31 mouse cellular contexts compared by ENCODE assay signal in the genomic region with DNA sequence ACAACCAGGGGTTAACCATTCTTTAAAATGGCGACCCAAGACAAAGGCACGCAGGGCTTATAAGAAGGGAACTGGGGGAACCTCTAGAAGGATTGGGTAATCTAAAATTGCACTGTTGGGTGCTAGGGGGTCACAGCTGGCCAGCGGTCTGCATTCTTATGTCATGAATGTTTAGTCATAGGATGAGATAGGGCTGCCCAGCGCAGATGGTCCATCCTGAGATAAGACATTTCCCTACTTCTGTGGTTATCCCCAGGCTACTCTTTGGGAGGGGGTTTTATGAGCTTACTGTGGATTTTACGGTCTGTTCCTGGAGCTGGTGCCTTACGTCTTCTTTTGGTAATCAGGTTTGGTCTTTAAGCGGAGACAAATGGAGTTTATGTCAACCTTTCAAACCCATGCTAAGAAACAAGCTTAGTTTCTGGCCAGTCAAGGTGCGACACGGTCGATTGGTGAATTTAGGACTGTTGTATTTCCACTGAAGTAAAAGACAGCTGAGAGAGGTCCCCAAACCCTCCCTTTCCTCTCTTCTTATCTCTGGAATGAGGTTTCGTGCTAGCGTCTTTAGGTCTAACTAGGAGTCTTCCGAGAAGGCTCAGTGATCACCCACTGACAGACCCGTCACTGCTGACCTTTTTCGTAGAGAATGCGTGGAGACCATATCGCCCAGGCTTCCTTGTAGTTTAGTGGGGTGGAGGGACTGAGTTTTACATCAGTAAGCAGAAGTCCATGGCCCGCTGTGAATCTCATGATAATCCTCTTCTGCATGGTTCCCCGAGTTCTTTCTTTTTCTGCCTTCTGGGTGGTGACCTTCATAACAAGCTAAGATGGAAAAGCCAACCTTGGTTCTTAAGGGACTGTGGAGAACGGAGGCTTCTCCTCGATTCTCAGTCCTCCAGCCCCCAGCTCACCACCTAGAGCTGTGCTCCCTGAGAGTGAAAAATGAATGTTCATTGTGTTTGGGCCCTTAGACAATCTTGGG. TPM values are rescaled to one million over a fixed set of nuclear protein-coding genes. Genes with fewer than 3 reads are reported as not detected.
DNase-seq lines count a peak whose midpoint lies in the region; ATAC-seq and TF ChIP-seq lines count a peak whose summit lies in the region.
"Had no signal": no experiment of that assay in that cellular context is flagged by ENCODE, and none has a peak within 500 bp of the region (broad histone marks: within the 10 kb centered on the region; RNA-seq: fewer than 3 reads in every experiment).

No protein-coding gene starts in this region.

- WGBS in liver, embryonic 12.5 days (ENCODE audit: insufficient replicate concordance), result 17% methylated on average over 21 of the region's 21 CpGs
- WGBS in liver, postnatal 0 days (ENCODE audit: insufficient replicate concordance), result 57% methylated on average over 21 of the region's 21 CpGs
- 10% methylated on average over 21 of the region's 21 CpGs for WGBS in liver, embryonic 14.5 days (ENCODE audit: insufficient replicate concordance)

- H3K4me2 ChIP-seq in liver, embryonic 12.5 days, result peak overlapping the region; percentile 46
- no peak overlapping the region for H3K4me2 ChIP-seq in liver, postnatal 0 days (ENCODE audit: low read depth, low read length)
- H3K4me2 ChIP-seq in liver, embryonic 14.5 days (ENCODE audit: low read depth), result peak overlapping the region; percentile 39
- H3K4me2 ChIP-seq: heart, embryonic 13.5 days; hindbrain, embryonic 14.5 days; kidney, embryonic 15.5 days; limb, embryonic 13.5 days; midbrain, embryonic 13.5 days had no signal

- H3K27me3 ChIP-seq in liver, embryonic 12.5 days (replicated peaks), result no peaks in the 10 kb centered on the region
- no peaks in the 10 kb centered on the region for H3K27me3 ChIP-seq in liver, postnatal 0 days (ENCODE audit: insufficient read depth, low read length)
- no peaks in the 10 kb centered on the region for H3K27me3 ChIP-seq in liver, embryonic 14.5 days (ENCODE audit: control insufficient read depth, insufficient read depth, low read length)
- H3K27me3 ChIP-seq: CH12.LX; kidney, embryonic 15.5 days; Patski had no signal

- no peak for TF ChIP-seq CTCF in liver, postnatal 0 days (IDR thresholded peaks at IDR 0.05; ENCODE audit: low read depth)
- TF ChIP-seq CTCF in liver, embryonic 14.5 days (IDR thresholded peaks at IDR 0.05; ENCODE audit: low read depth), result no peak

- H3K9me3 ChIP-seq in liver, embryonic 12.5 days (replicated peaks), result no peaks in the 10 kb centered on the region
- no peaks in the 10 kb centered on the region for H3K9me3 ChIP-seq in liver, postnatal 0 days (ENCODE audit: low read length)
- no peaks in the 10 kb centered on the region for H3K9me3 ChIP-seq in liver, embryonic 14.5 days (ENCODE audit: control insufficient read depth, low read length)
- H3K9me3 ChIP-seq: heart, embryonic 13.5 days; kidney, embryonic 15.5 days; limb, embryonic 13.5 days; midbrain, embryonic 13.5 days had no signal

- 0 out of 2 replicates have a peak, but pooled peaks have one; percentile 6 for ATAC-seq in liver, embryonic 12.5 days
- no peak for ATAC-seq in liver, postnatal 0 days
- no peak for ATAC-seq in liver, embryonic 14.5 days (ENCODE audit: insufficient read depth)
- ATAC-seq in megakaryocyte-erythroid progenitor cell, adult 5-6 weeks (replicated peaks; ENCODE audit: low FRiP score, low TSS enrichment, poor library complexity, severe bottlenecking), result peak; percentile 79
- ATAC-seq: forebrain, embryonic 14.5 days; lung, postnatal 0 days; midbrain, embryonic 13.5 days; Patski had no signal

- no peak overlapping the region for H3K27ac ChIP-seq in liver, embryonic 12.5 days
- H3K27ac ChIP-seq in liver, postnatal 0 days (ENCODE audit: low read depth), result no peak overlapping the region
- no peak overlapping the region for H3K27ac ChIP-seq in liver, embryonic 14.5 days
- H3K27ac ChIP-seq: heart, adult 2 months; heart, embryonic 13.5 days; hindbrain, embryonic 14.5 days; kidney, embryonic 15.5 days; limb, embryonic 13.5 days; midbrain, embryonic 13.5 days had no signal

- H3K4me1 ChIP-seq in liver, embryonic 12.5 days, result peaks cover 35% of the 10 kb centered on the region
- peaks cover 11% of the 10 kb centered on the region for H3K4me1 ChIP-seq in liver, postnatal 0 days (ENCODE audit: insufficient read depth)
- H3K4me1 ChIP-seq in liver, embryonic 14.5 days (replicated peaks; ENCODE audit: control insufficient read depth in 2 of 2, insufficient read depth in 2 of 2, low read length in 1 of 2), result peaks cover 0 to 20% of the 10 kb centered on the region in 2 experiments; a peak in 3 of 4 replicates
- H3K4me1 ChIP-seq: limb, embryonic 13.5 days had no signal

- H3K36me3 ChIP-seq in liver, embryonic 12.5 days, result no peaks in the 10 kb centered on the region
- H3K36me3 ChIP-seq in liver, postnatal 0 days (replicated peaks; ENCODE audit: insufficient read depth, low read length), result no peaks in the 10 kb centered on the region
- H3K36me3 ChIP-seq in liver, embryonic 14.5 days (replicated peaks; ENCODE audit: control insufficient read depth, insufficient read depth, low read depth), result no peaks in the 10 kb centered on the region
- H3K36me3 ChIP-seq: heart, embryonic 13.5 days; kidney, embryonic 15.5 days; limb, embryonic 13.5 days; midbrain, embryonic 13.5 days had no signal

- no peak for TF ChIP-seq EP300 in liver, postnatal 0 days (IDR thresholded peaks at IDR 0.05; ENCODE audit: low read depth)
- TF ChIP-seq EP300 in liver, embryonic 14.5 days (IDR thresholded peaks at IDR 0.05; ENCODE audit: low read depth), result no peak

- DNase-seq in liver, postnatal 0 days, result no peak
- peak; percentile 39 for DNase-seq in MEL-GATA-1-ER (ENCODE audit: extremely low read depth, low read depth)
- DNase-seq in liver, embryonic 14.5 days (ENCODE audit: low read depth in 3 of 3, low spot score in 3 of 3), result no peak
- no peak for DNase-seq in cerebellum, postnatal 4 days (ENCODE audit: low spot score in 2 of 2)
- no peak for DNase-seq in frontal cortex, postnatal 10 days (ENCODE audit: low spot score in 2 of 2)
- DNase-seq in cerebellum, postnatal 14 days, result no peak
- DNase-seq: adrenal gland, postnatal 14 days; B cell, adult 2 months; cerebellum, adult 11 months; cerebellum, adult 9-11 months; gastrocnemius, postnatal 25 days; heart, adult 2 months; heart, postnatal 10 days; kidney, adult 18-20 months; kidney, postnatal 25 days; lung, adult 18-20 months; lung, postnatal 4 days; retina, postnatal 1 day; spleen, adult 18-20 months; thymus, postnatal 14 days had no signal

- peak overlapping the region; percentile 9 for H3K4me3 ChIP-seq in liver, embryonic 12.5 days
- no peak overlapping the region for H3K4me3 ChIP-seq in liver, postnatal 0 days (ENCODE audit: low read depth, low read length)
- no peak overlapping the region for H3K4me3 ChIP-seq in liver, embryonic 14.5 days (ENCODE audit: insufficient read depth in 1 of 2, low read depth in 2 of 2, low read length in 2 of 2)
- H3K4me3 ChIP-seq: heart, adult 2 months; heart, embryonic 13.5 days; kidney, embryonic 15.5 days; limb, embryonic 13.5 days; midbrain, embryonic 13.5 days had no signal

- 0 out of 2 replicates have a peak overlapping the region, but pooled peaks have one; percentile 45 for H3K9ac ChIP-seq in liver, embryonic 12.5 days
- H3K9ac ChIP-seq in liver, postnatal 0 days (replicated peaks), result no peak overlapping the region
- H3K9ac ChIP-seq in liver, embryonic 14.5 days (replicated peaks), result 0 out of 2 replicates have a peak overlapping the region, but pooled peaks have one; percentile 18
- H3K9ac ChIP-seq: heart, embryonic 13.5 days; hindbrain, embryonic 14.5 days; kidney, embryonic 15.5 days; limb, embryonic 13.5 days; midbrain, embryonic 13.5 days had no signal

RNA-seq across cellular contexts. Expression of gene Cpsf6, which starts 29.8 kb away (rescaled TPM):
- 92.5 and 96.8 TPM in 2 replicates for polyA plus RNA-seq in liver, embryonic 12.5 days (2016; fragmentation: Nextera tagmentation; extraction: Ambion mirVana)
- polyA plus RNA-seq in liver, postnatal 0 days (2015; fragmentation: Nextera tagmentation; extraction: Ambion mirVana), result 34.4 and 38.6 TPM in 2 replicates
- 22.8 and 27.5 TPM in 2 replicates for polyA plus RNA-seq in liver, embryonic 14.5 days (2012; rRNA removed)
- 51.7 and 54.5 TPM in 2 replicates for polyA plus RNA-seq in liver, embryonic 14.5 days (2014; fragmentation: Nextera tagmentation; extraction: Ambion mirVana)
- 132 and 163 TPM in 2 replicates for total RNA-seq in megakaryocyte-erythroid progenitor cell, adult 5-6 weeks (2014; fragmentation: Nextera tagmentation)
- 142 and 153 TPM in 2 replicates for total RNA-seq in megakaryocyte-erythroid progenitor cell, adult 5-6 weeks (2017)

Comparison
In these comparisons a context has a peak if more than half of its experiments do, and no peak if none do; other contexts are left out.
1. ATAC-seq: peak in liver, embryonic 12.5 days (single experiment) and megakaryocyte-erythroid progenitor cell, adult 5-6 weeks (single experiment); none in liver, postnatal 0 days (single experiment) and liver, embryonic 14.5 days (single experiment).